Mouse (Mus musculus): ENCODE measurements around the gene Lrrc74a.

- no peak for TF ChIP-seq CTCF (IDR thresholded peaks at IDR 0.05; ENCODE audit: low read depth, low read length)
- TF ChIP-seq POLR2AphosphoS5 (IDR thresholded peaks at IDR 0.05; ENCODE audit: insufficient replicate concordance, low read depth, low read length): no peak
- no peak for TF ChIP-seq GATA1 (IDR thresholded peaks at IDR 0.05; ENCODE audit: borderline replicate concordance, low read length)
Measured at GRCm38 (mm10) chr12:86786149-86787019, 52.2 kb downstream of the Lrrc74a start.
